In the genomic region with DNA sequence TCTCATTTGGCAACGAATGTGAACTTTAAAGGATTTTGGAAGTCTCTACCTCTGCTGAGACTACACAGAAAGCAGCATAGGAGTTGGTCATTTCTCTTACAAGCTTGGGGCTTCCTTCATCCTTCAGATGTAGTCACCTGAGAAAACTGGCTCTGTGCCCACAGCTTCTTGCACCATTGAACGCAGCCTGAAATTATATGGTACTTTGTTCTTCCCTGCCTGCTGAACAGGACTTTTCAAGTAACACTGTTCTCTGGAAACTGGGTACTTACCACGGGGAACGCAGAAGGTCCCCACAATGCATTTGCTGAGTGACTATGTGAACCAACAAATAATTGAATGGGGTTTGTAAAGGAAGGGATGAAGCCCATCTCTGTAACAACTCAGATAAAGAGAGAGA, we compare ENCODE assay signal across 8 mouse cellular contexts. TPM values are rescaled to one million over a fixed set of nuclear protein-coding genes. Genes with fewer than 3 reads are reported as not detected.
DNase-seq lines count a peak whose midpoint lies in the region; ATAC-seq lines count a peak whose summit lies in the region.

No protein-coding gene starts in this region.

- H3K27me3 ChIP-seq in heart, embryonic 15.5 days = no peaks in the 10 kb centered on the region
- no peaks in the 10 kb centered on the region for H3K27me3 ChIP-seq in embryonic facial prominence, embryonic 12.5 days
- H3K27me3 ChIP-seq in kidney, embryonic 15.5 days = no peaks in the 10 kb centered on the region
- H3K27me3 ChIP-seq in midbrain, embryonic 15.5 days (replicated peaks) = no peaks in the 10 kb centered on the region

- H3K9ac ChIP-seq in heart, embryonic 15.5 days = no peak overlapping the region
- no peak overlapping the region for H3K9ac ChIP-seq in embryonic facial prominence, embryonic 12.5 days
- peak overlapping the region; percentile 39; the same call in 1 of the 2 replicates for H3K9ac ChIP-seq in kidney, embryonic 15.5 days
- H3K9ac ChIP-seq in midbrain, embryonic 15.5 days = no peak overlapping the region

- peak overlapping the region; percentile 49 for H3K4me3 ChIP-seq in heart, embryonic 15.5 days
- H3K4me3 ChIP-seq in embryonic facial prominence, embryonic 12.5 days = peak overlapping the region; percentile 35; the same call in 1 of the 2 replicates
- peak overlapping the region; percentile 45 for H3K4me3 ChIP-seq in kidney, embryonic 15.5 days (replicated peaks)
- peak overlapping the region; percentile 28; the same call in 1 of the 2 replicates for H3K4me3 ChIP-seq in midbrain, embryonic 15.5 days

- no peak for DNase-seq in heart, adult 18-20 months
- no peak for DNase-seq in embryo, embryonic 10.5 days (ENCODE audit: low spot score)
- DNase-seq in frontal cortex, postnatal 36 days (ENCODE audit: low spot score in 2 of 2) = no peak
- DNase-seq in left cerebral cortex, adult 9 months (ENCODE audit: low spot score in 2 of 2) = no peak

- H3K4me1 ChIP-seq in heart, embryonic 15.5 days (replicated peaks) = peaks cover 11% of the 10 kb centered on the region; the same call in 1 of the 2 replicates
- H3K4me1 ChIP-seq in embryonic facial prominence, embryonic 12.5 days = no peaks in the 10 kb centered on the region
- H3K4me1 ChIP-seq in kidney, embryonic 15.5 days = peaks cover 16% of the 10 kb centered on the region
- H3K4me1 ChIP-seq in midbrain, embryonic 15.5 days = peaks cover 5% of the 10 kb centered on the region; the same call in 1 of the 2 replicates

- no peak overlapping the region for H3K27ac ChIP-seq in heart, embryonic 15.5 days
- no peak overlapping the region for H3K27ac ChIP-seq in embryonic facial prominence, embryonic 12.5 days
- H3K27ac ChIP-seq in kidney, embryonic 15.5 days = peak overlapping the region; percentile 56; the same call in 1 of the 2 replicates
- H3K27ac ChIP-seq in midbrain, embryonic 15.5 days = no peak overlapping the region

- no peaks in the 10 kb centered on the region for H3K9me3 ChIP-seq in heart, embryonic 15.5 days (replicated peaks)
- H3K9me3 ChIP-seq in embryonic facial prominence, embryonic 12.5 days = no peaks in the 10 kb centered on the region
- H3K9me3 ChIP-seq in kidney, embryonic 15.5 days (replicated peaks) = no peaks in the 10 kb centered on the region
- H3K9me3 ChIP-seq in midbrain, embryonic 15.5 days = no peaks in the 10 kb centered on the region

- H3K4me2 ChIP-seq in heart, embryonic 15.5 days = peak overlapping the region; percentile 69
- H3K4me2 ChIP-seq in embryonic facial prominence, embryonic 12.5 days (replicated peaks) = peak overlapping the region; percentile 57
- H3K4me2 ChIP-seq in kidney, embryonic 15.5 days = peak overlapping the region; percentile 74
- peak overlapping the region; percentile 50; the same call in 1 of the 2 replicates for H3K4me2 ChIP-seq in midbrain, embryonic 15.5 days

- H3K36me3 ChIP-seq in heart, embryonic 15.5 days = no peaks in the 10 kb centered on the region
- H3K36me3 ChIP-seq in embryonic facial prominence, embryonic 12.5 days = no peaks in the 10 kb centered on the region
- no peaks in the 10 kb centered on the region for H3K36me3 ChIP-seq in kidney, embryonic 15.5 days
- H3K36me3 ChIP-seq in midbrain, embryonic 15.5 days (replicated peaks) = no peaks in the 10 kb centered on the region

- WGBS in heart, embryonic 15.5 days = 77% methylated on average over 4 of the region's 4 CpGs
- WGBS in embryonic facial prominence, embryonic 12.5 days = 81% methylated on average over 4 of the region's 4 CpGs
- 77% methylated on average over 4 of the region's 4 CpGs for WGBS in kidney, embryonic 15.5 days
- 82% methylated on average over 4 of the region's 4 CpGs for WGBS in midbrain, embryonic 15.5 days

- ATAC-seq in heart, embryonic 15.5 days (replicated peaks; ENCODE audit: insufficient number of reproducible peaks, insufficient read depth, low FRiP score, low read depth) = no peak
- no peak for ATAC-seq in embryonic facial prominence, embryonic 12.5 days (ENCODE audit: insufficient number of reproducible peaks, insufficient read depth, low FRiP score, low TSS enrichment)
- ATAC-seq in kidney, embryonic 15.5 days (replicated peaks; ENCODE audit: low FRiP score) = no peak
- ATAC-seq in midbrain, embryonic 15.5 days (replicated peaks) = no peak

RNA-seq across cellular contexts. Expression of gene Dnah1, which starts 0.5 kb away (rescaled TPM):
- 0.63 and 1.3 TPM in 2 replicates for polyA plus RNA-seq in heart, embryonic 15.5 days (2015; fragmentation: Nextera tagmentation; extraction: Ambion mirVana)
- under 1 TPM; 0.02 to 0.23 TPM for total RNA-seq in heart, adult 18-20 months (2021)
- 8.4 and 8.6 TPM in 2 replicates for polyA plus RNA-seq in embryonic facial prominence, embryonic 12.5 days (2016; fragmentation: Nextera tagmentation; extraction: Ambion mirVana)
- 7.6 and 8.5 TPM in 2 replicates for polyA plus RNA-seq in kidney, embryonic 15.5 days (2015; fragmentation: Nextera tagmentation; extraction: Ambion mirVana)
- 4.6 and 4.9 TPM in 2 replicates for polyA plus RNA-seq in midbrain, embryonic 15.5 days (2015; fragmentation: Nextera tagmentation; extraction: Ambion mirVana)

RNA-seq across cellular contexts. Expression of gene Capn7, which starts 13.2 kb away (rescaled TPM):
- polyA plus RNA-seq in heart, embryonic 15.5 days (2015; fragmentation: Nextera tagmentation; extraction: Ambion mirVana) = 35.0 and 41.0 TPM in 2 replicates
- total RNA-seq in heart, adult 18-20 months (2021) = 10 to 100 TPM; 32.4 to 33.2 TPM
- 40.7 and 43.6 TPM in 2 replicates for polyA plus RNA-seq in embryonic facial prominence, embryonic 12.5 days (2016; fragmentation: Nextera tagmentation; extraction: Ambion mirVana)
- polyA plus RNA-seq in kidney, embryonic 15.5 days (2015; fragmentation: Nextera tagmentation; extraction: Ambion mirVana) = 43.6 and 44.4 TPM in 2 replicates
- 85.9 and 89.5 TPM in 2 replicates for polyA plus RNA-seq in midbrain, embryonic 15.5 days (2015; fragmentation: Nextera tagmentation; extraction: Ambion mirVana)
